Mouse (Mus musculus) hindbrain, embryonic 11.5 days (tissue): ENCODE data around the gene Tff1. TPM values are rescaled to one million over a fixed set of nuclear protein-coding genes. Genes with fewer than 3 reads are reported as not detected.

Experiments
- ATAC-seq: fragments of 200-750 bp; cut with Nextera tagmentation; 2 replicates; pipeline ENCODE4 v1.8.0; 2017; ENCODE audit warnings: mild to moderate bottlenecking, moderate TSS enrichment, moderate library complexity; ENCODE audit not compliant: low FRiP score
- DNase-seq: peaks from one replicate; pipeline ENCODE4 v3.0.0-alpha.2; 2015; ENCODE audit warnings: low spot score
- H3K27ac ChIP-seq: fragments of 300-500 bp; sonication (generic); 2 replicates; pipeline ENCODE4 v1.5.1; 2014; ENCODE audit warnings: mild to moderate bottlenecking, low read depth, low read length
- H3K27me3 ChIP-seq: fragments of 300-500 bp; sonication (generic); 2 replicates; pipeline ENCODE4 v1.6.1; 2014; ENCODE audit warnings: mild to moderate bottlenecking, low read length, moderate library complexity, mixed read lengths; ENCODE audit not compliant: control insufficient read depth, insufficient read depth
- H3K36me3 ChIP-seq: fragments of 300-500 bp; sonication (generic); 2 replicates; pipeline ENCODE4 v1.6.1; 2014; ENCODE audit warnings: mild to moderate bottlenecking, low read length, moderate library complexity, mixed read lengths; ENCODE audit not compliant: control insufficient read depth, insufficient read depth
- H3K4me1 ChIP-seq: fragments of 300-500 bp; sonication (generic); replicated peaks from 2 replicates; pipeline ENCODE4 v1.6.1; 2014; ENCODE audit warnings: low read length, mixed read lengths; ENCODE audit not compliant: control insufficient read depth, insufficient read depth
- H3K4me2 ChIP-seq: fragments of 300-500 bp; sonication (generic); replicated peaks from 2 replicates; pipeline ENCODE4 v1.6.1; 2014; ENCODE audit warnings: mild to moderate bottlenecking, low read depth, low read length
- H3K4me3 ChIP-seq: fragments of 300-500 bp; sonication (generic); 2 replicates; pipeline ENCODE4 v1.5.1; 2014; ENCODE audit warnings: low read depth, low read length
- H3K9ac ChIP-seq: fragments of 300-500 bp; sonication (generic); 2 replicates; pipeline ENCODE4 v1.6.1; 2014; ENCODE audit warnings: low read depth, low read length
- H3K9me3 ChIP-seq: fragments of 300-500 bp; sonication (generic); 2 replicates; pipeline ENCODE4 v1.6.1; 2016; ENCODE audit warnings: low read length; ENCODE audit not compliant: control insufficient read depth
- WGBS: fragments of 180-500 bp; shearing (Covaris S2); extraction: QIAGEN DNeasy Blood & Tissue Kit; methylation state at CpG from one replicate; pipeline ENCODE4 v1.1.7; 2014; 5-methylcytosine and 5-hydroxymethylcytosine counted together
- polyA plus RNA-seq: library from polyadenylated mRNA; unstranded; fragments of >200 nt; fragmentation: Nextera tagmentation; extraction: Ambion mirVana; gene quantifications from 2 replicates; pipeline ENCODE4 v1.2.1, GENCODE M21; 2014

Gene Tff1
- polyA plus RNA-seq, result not detected in 2 replicates

GRCm38 (mm10) chr17:31165127-31165526 is at the start of gene Tff1:
Gene Tff1, minus strand, starts transcription at chr17:31165277.
- Histone ChIP-seq H3K4me1 (no peaks in the 10 kb centered on the region), H3K4me2 (no peak within 1 kb of the TSS), H3K9ac (no peak within 1 kb of the TSS), H3K27me3 (no peaks in the 10 kb centered on the region), H3K9me3 (no peaks in the 10 kb centered on the region), H3K27ac (no peak within 1 kb of the TSS), H3K36me3 (no peaks in the 10 kb centered on the region), H3K4me3 (no peak within 1 kb of the TSS)
- ATAC-seq (no peak), DNase-seq (no peak)
- WGBS, result 87% methylated on average over 6 of the region's 6 CpGs

DNA sequence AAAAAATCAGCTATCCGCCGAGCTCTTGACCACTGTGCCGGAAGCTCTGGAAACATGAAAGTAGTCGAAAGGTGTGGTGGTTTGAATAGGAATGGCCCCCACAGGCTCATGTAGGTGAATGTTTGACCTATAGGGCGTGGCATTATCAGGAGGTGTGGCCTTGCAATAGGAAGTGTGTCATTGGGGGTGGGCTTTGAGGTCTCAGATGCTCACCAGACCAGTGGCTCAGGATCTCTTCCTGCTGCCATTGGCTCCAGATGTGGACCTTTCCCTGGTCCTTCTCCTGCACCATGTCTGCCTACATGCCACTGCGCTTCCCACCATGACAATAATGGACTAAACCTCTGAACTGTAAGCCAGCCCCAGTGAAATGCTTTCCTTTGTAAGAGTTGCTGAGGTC is 46.8 kb upstream of the Tff1 start:
- Histone ChIP-seq H3K4me2 (no peak overlapping the region), H3K27me3 (no peaks in the 10 kb centered on the region), H3K4me1 (no peaks in the 10 kb centered on the region), H3K9ac (no peak overlapping the region), H3K4me3 (no peak overlapping the region), H3K27ac (no peak overlapping the region), H3K36me3 (no peaks in the 10 kb centered on the region), H3K9me3 (no peaks in the 10 kb centered on the region)
- 91% methylated on average over 6 of the region's 6 CpGs for WGBS
- DNase-seq (no peak), ATAC-seq (no peak)

DNA sequence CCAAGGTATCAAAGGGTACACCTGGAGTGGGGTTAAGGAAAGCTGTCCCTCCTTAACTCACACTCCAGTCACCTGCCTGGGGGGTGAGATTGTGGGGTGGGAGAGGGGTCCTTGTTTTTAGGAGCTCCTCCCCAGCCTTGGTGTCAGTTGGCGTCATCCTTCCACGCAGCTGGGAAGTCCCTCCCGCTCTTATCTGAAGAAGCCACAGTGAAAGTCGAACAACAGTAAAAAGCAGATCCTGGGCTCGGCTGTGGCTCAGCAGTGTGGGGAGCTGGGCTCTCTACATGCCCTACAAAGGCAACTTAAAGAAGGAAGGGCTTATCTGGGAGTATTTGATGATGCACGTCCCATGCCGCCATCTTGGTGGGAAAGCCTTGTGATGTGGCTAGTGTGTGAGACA is 45.2 kb upstream of the Tff1 start:
- Histone ChIP-seq H3K36me3 (no peaks in the 10 kb centered on the region), H3K27ac (no peak overlapping the region), H3K9ac (no peak overlapping the region), H3K9me3 (no peaks in the 10 kb centered on the region), H3K4me2 (no peak overlapping the region), H3K27me3 (no peaks in the 10 kb centered on the region), H3K4me1 (no peaks in the 10 kb centered on the region), H3K4me3 (no peak overlapping the region)
- no peak for ATAC-seq
- no peak for DNase-seq
- 87% methylated on average over 7 of the region's 7 CpGs for WGBS

- no peak overlapping the region for H3K4me2 ChIP-seq
- no peaks in the 10 kb centered on the region for H3K4me1 ChIP-seq
- H3K4me3 ChIP-seq, result no peak overlapping the region
- no peaks in the 10 kb centered on the region for H3K36me3 ChIP-seq
- no peak overlapping the region for H3K27ac ChIP-seq
- DNase-seq (no peak), ATAC-seq (no peak)
- no peaks in the 10 kb centered on the region for H3K9me3 ChIP-seq
- WGBS, result 96% methylated on average over 11 of the region's 11 CpGs
- H3K9ac ChIP-seq, result no peak overlapping the region
- H3K27me3 ChIP-seq, result no peaks in the 10 kb centered on the region
These were observed 44.4 kb upstream of the Tff1 start for GRCm38 (mm10) chr17:31209376-31209930.

GRCm38 (mm10) chr17:31208654-31209053 is 43.6 kb upstream of the Tff1 start:
- Histone ChIP-seq H3K9me3 (no peaks in the 10 kb centered on the region), H3K9ac (no peak overlapping the region)
- ATAC-seq, result no peak

DNA sequence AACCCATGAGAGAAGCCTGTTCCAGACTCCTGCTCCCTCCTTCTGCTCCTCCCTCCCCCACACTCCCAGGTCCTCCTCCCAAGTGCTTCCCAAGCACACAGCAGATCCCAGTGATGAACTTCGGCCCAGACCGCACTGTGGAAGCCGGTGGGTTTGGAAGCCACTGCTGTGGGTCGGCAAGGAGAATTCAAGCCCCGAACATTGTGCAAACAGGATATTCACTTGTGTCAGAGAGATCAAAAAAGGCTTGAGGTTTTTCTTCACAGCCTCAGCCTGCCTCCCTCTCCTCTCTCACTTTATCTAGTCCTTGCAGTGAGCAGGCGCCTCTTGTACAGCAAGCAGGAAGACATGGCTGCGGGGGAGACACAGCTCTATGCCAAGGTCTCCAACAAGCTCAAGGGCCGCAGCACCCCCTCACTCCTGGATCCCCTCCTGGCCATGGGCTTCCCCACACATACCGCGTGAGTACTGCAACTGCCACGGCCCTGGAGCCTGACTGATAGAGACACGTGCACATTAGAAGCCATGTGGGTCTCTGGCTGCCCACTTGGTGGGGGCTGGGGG is 42.8 kb upstream of the Tff1 start, which contains the start of gene Ubash3a:
Gene Ubash3a (plus strand): TSS at position 103 of the 564 bp plus-strand sequence.
- Histone ChIP-seq H3K4me3 (no peak within 1 kb of the TSS), H3K36me3 (no peaks in the 10 kb centered on the region), H3K27ac (no peak within 1 kb of the TSS), H3K4me2 (no peak within 1 kb of the TSS), H3K4me1 (no peaks in the 10 kb centered on the region), H3K9me3 (no peaks in the 10 kb centered on the region), H3K27me3 (no peaks in the 10 kb centered on the region), H3K9ac (no peak within 1 kb of the TSS)
- WGBS, result 83% methylated on average over 12 of the region's 12 CpGs
- ATAC-seq (no peak), DNase-seq (no peak)

More at GRCm38 (mm10) chr17:31208654-31209053, 43.6 kb upstream of the Tff1 start:
- Histone ChIP-seq H3K36me3 (no peaks in the 10 kb centered on the region), H3K27ac (no peak overlapping the region), H3K4me1 (no peaks in the 10 kb centered on the region), H3K4me3 (no peak overlapping the region), H3K4me2 (no peak overlapping the region), H3K27me3 (no peaks in the 10 kb centered on the region)
- 90% methylated on average over 8 of the region's 8 CpGs for WGBS
- DNase-seq, result no peak

DNA sequence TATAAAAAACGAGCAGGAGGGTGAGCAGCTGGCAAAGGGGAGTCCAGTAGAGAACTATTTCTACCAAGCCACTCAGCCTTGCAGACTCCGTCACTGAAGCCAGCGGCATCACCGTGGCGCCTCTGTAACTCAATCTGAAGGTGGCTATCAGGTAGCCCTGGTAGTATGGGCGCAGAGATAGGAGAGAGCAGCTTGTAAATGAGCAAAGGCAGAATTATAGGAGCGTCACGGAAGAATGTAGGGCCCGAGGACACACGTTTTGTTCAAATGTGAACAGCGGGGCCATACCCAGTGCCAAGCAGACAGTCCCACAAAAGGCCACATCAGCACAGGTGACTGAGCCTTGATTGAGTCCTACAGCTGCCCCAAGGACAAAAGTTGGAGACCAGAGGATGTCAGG is 33.8 kb upstream of the Tff1 start, which contains the start of gene Tmprss3:
Gene Tmprss3 (minus strand): TSS at position 101 of the 400 bp plus-strand sequence.
- no peak for ATAC-seq
- Histone ChIP-seq H3K36me3 (no peaks in the 10 kb centered on the region), H3K27ac (no peak within 1 kb of the TSS), H3K4me3 (no peak within 1 kb of the TSS), H3K4me2 (no peak within 1 kb of the TSS), H3K4me1 (no peaks in the 10 kb centered on the region), H3K9ac (no peak within 1 kb of the TSS), H3K9me3 (no peaks in the 10 kb centered on the region), H3K27me3 (no peaks in the 10 kb centered on the region)
- 88% methylated on average over 11 of the region's 11 CpGs for WGBS
- no peak for DNase-seq

GRCm38 (mm10) chr17:31196283-31196682 is 31.2 kb upstream of the Tff1 start:
- H3K27ac ChIP-seq, result no peak overlapping the region
- H3K4me3 ChIP-seq, result no peak overlapping the region
- WGBS, result 91% methylated on average over 7 of the region's 7 CpGs
- no peak overlapping the region for H3K9ac ChIP-seq
- no peaks in the 10 kb centered on the region for H3K9me3 ChIP-seq
- H3K4me2 ChIP-seq, result no peak overlapping the region
- ATAC-seq, result no peak
- no peaks in the 10 kb centered on the region for H3K4me1 ChIP-seq
- H3K36me3 ChIP-seq, result no peaks in the 10 kb centered on the region
- no peaks in the 10 kb centered on the region for H3K27me3 ChIP-seq
- no peak for DNase-seq

DNA sequence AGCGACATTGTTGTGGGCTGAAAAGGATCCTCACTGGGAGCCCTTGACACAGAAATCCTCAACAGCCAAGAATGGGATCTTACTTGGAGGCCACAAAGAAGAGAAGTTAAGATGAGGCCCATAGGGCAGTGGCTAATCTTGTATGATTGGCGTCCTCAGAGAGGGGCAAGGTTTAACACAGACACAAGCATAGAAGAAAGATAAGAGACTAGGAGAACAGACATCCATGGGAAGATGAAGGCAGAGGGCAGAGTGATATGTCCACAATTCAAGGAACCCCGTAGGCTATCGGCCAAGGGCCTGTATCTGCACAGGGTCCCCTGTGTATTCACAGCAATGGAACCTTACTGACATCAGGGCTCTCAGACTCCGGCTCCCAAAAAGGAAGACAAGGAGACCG is 30.1 kb upstream of the Tff1 start:
- H3K4me1 ChIP-seq, result no peaks in the 10 kb centered on the region
- H3K9ac ChIP-seq, result no peak overlapping the region
- 87% methylated on average over 6 of the region's 6 CpGs for WGBS
- no peak overlapping the region for H3K27ac ChIP-seq
- ATAC-seq, result no peak
- H3K9me3 ChIP-seq, result no peaks in the 10 kb centered on the region
- no peaks in the 10 kb centered on the region for H3K36me3 ChIP-seq
- DNase-seq, result no peak
- no peaks in the 10 kb centered on the region for H3K27me3 ChIP-seq
- no peak overlapping the region for H3K4me3 ChIP-seq
- H3K4me2 ChIP-seq, result no peak overlapping the region
